Mouse (Mus musculus) kidney, adult 2 months (tissue): ENCODE results near the gene Krt2.

Experiments
- CTCF ChIP-seq: fragments of 200-500 bp; conservative IDR thresholded peaks from 2 replicates; pipeline ENCODE4 v1.5.1; 2011; ENCODE audit warnings: low read depth, mild to moderate bottlenecking, control low read depth, low read length, moderate library complexity, mixed read lengths; ENCODE audit not compliant: insufficient read depth, insufficient read length
- POLR2A ChIP-seq: fragments of 200-500 bp; IDR thresholded peaks from one replicate; pipeline ENCODE4 v1.6.1; 2011; ENCODE audit warnings: low read depth, low read length, control low read depth

- TF ChIP-seq CTCF (no peak), POLR2A (no peak)
Measured at GRCm38 (mm10) chr15:101854294-101854693, 36.3 kb upstream of the Krt2 start.
